Mouse (Mus musculus) T-helper 17 cell (primary cell): ENCODE measurements at regions not wholly inside any gene's neighbourhood (a gene's known extent, or its start where the extent isn't known, plus 50 kb on each side); places are given as distances from the start of the nearest gene placed in this dataset.

ENCODE experiments used
- in situ Hi-C, 2 experiments: fragments of 300-600 bp; cut with MboI, MseI; formaldehyde crosslinking; loops; 1 replicate in 1 of 2; 2 replicates in 1 of 2; pipeline ENCODE4 v1.15.1; 2025; ENCODE audit warnings: high pct_unique_total_duplicates in 2 of 2

DNA sequence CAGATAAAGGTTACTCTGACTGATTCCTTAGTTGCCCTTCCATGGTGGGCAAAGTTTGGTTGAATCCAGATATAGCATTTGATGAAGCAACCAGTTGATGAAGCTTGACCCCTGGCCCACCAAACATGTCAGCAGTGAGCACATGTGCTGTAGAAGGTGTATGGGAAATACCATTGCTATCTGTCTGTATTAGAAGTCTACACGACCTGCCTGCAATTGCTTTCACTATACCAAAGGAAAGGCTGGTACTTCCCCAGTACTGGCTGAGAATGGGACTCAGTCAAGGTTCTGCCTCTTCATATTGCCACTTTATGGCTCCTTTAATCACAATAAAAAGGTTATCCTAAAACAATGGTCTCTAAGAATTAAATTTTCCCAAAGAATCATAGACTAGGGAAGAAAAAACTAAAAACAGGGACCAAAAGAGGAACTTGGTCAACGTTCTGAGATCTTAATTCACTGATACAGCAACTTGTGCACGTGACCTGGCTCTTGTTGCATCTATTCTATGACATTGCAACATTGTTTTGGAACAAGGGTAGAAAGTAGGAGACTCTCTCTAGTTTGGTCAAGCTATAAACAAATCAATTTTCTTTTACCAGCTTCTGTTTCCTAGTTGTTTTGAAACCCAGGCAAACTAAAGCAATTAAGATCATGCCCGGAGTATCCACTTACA lies 284.0 kb downstream of the Rapgef2 start:
- in situ Hi-C loops: loop anchor here in 1 of 2 experiments (10.0 kb wide), 1 partner anchor 1252 kb away; no protein-coding TSS in a partner anchor

GRCm38 (mm10) chr3:79001754-79002153 lies 284.6 kb downstream of the Rapgef2 start:
- in situ Hi-C loops: loop anchor here in 1 of 2 experiments (10.0 kb wide), 1 partner anchor 1253 kb away; no protein-coding TSS in a partner anchor

GRCm38 (mm10) chr3:79000293-79000692 lies 286.0 kb downstream of the Rapgef2 start:
- in situ Hi-C loops: loop anchor here in 1 of 2 experiments (10.0 kb wide), 1 partner anchor 1255 kb away; no protein-coding TSS in a partner anchor

- in situ Hi-C loops: loop anchor here in 1 of 2 experiments (10.0 kb wide), 1 partner anchor 1255 kb away; no protein-coding TSS in a partner anchor
Observed at GRCm38 (mm10) chr3:78999803-79000202, 286.5 kb downstream of the Rapgef2 start.

DNA sequence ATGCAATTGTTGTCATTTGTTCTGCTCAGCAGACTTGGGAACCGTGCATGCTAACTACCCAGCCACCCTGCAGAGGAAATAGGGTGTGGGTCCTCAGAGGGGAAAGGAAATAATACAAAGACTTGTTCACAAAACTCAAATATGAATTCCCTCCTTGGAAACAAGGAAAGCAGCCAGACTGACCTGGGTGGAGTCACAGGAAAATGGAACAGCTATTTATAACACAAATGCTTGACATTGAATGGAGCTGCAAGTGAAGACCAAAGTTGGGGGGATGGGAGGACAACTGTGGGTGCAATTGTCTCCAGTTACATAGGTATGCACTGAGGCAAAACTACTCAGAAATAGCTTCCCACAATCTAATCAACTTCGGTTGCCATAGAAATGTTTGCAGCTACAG lies 298.2 kb downstream of the Rapgef2 start:
- in situ Hi-C loops: loop anchor here in 1 of 2 experiments (5.0 kb wide), 1 partner anchor 74 kb away; no protein-coding TSS in a partner anchor

DNA sequence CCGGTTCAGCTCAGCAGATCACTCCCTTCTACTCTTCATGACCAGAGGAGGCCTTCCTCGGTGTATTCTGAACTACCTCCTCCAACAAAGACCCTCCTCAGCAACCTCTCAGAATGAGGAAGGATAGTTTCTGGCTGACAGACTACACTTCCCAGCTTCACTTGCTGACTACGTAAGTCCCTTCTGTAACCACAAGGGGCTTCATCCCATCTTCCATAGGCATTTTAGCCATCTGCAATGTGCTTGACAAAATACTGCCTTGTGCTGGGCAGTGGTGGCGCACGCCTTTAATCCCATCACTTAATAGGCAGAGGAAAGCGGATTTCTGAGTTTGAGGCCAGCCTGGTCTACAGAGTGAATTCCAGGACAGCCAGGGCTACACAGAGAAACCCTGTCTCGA lies 299.6 kb downstream of the Rapgef2 start:
- in situ Hi-C loops: loop anchor here in 1 of 2 experiments (5.0 kb wide), 1 partner anchor 76 kb away; no protein-coding TSS in a partner anchor

GRCm38 (mm10) chr3:78981057-78981456 lies 305.3 kb downstream of the Rapgef2 start:
- in situ Hi-C loops: no loop called here

GRCm38 (mm10) chr3:78978781-78979180 lies 307.5 kb downstream of the Rapgef2 start:
- in situ Hi-C loops: no loop called here

GRCm38 (mm10) chr3:78966683-78967549 lies 319.4 kb downstream of the Rapgef2 start:
- in situ Hi-C loops: loop anchor here in 1 of 2 experiments (10.0 to 25.0 kb wide), 2 partner anchors 598 to 845 kb away; partner anchors contain the start of gene Fnip2

GRCm38 (mm10) chr3:78964231-78964858 lies 322.0 kb downstream of the Rapgef2 start:
- in situ Hi-C loops: loop anchor here (5.0 to 25.0 kb wide), 3 partner anchors 600 to 848 kb away; partner anchors contain the start of genes Fnip2 (in 1 of the 2) and Ppid (in 1 of the 2)

DNA sequence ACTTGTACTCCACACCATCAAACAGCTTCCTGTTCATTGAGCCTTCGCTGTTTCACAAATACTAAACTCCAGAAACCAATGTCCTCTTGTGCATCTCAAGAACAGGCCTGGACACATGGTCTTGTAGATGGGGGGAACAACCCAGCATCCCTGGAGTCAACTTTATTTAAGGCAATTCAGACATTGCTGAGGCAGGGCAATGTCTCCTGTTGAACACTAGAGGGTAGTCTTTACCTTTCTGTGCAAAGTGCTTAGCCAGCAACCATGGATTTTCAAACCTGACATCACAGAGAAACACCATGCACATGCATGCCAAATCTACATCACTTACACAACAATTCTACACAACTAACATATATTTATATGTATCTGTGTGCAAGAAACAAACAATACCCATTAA lies 327.5 kb downstream of the Rapgef2 start:
- in situ Hi-C loops: loop anchor here (5.0 to 25.0 kb wide), 4 partner anchors 239 to 854 kb away; no protein-coding TSS in a partner anchor

DNA sequence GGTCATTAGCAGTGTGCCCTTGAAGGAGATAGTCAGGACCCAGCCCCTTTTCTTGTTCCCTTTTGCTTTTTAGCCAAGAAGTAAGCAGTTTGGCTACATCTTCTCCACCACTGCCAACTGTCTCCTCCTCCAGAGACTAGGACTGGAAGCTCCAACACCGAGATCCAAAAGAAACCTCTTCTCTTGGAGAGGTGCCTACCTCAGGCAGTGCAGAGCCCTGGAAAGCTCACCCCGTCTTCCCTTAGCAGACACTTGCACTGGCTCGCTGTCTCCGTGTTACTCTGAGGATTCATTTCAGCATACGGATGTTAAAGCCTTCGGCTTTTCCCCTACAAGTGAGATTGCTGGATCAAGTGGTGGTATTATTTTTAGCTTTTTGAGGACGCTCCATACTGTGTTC lies 331.0 kb downstream of the Rapgef2 start:
- in situ Hi-C loops: loop anchor here (5.0 to 25.0 kb wide), 4 partner anchors 242 to 857 kb away; no protein-coding TSS in a partner anchor

DNA sequence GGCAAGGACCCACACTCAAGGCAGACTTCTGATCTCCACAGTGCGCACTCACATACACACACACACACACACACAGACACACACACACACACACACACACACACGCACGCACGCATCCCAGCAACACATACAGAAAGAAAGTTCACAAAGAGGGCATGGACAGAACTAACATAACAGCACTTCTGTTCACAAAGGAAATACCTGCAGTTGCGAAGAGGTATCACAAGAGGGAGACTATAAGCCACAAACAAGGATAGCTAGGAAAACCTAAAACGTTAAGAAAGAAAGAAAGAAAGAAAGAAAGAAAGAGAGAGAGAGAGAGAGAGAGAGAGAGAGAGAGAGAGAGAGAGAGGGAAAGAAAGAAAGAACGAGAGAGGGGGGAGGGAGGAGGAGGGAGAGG lies 336.9 kb downstream of the Rapgef2 start:
- in situ Hi-C loops: loop anchor here in 1 of 2 experiments (10.0 kb wide), 1 partner anchor 485 kb away; no protein-coding TSS in a partner anchor

DNA sequence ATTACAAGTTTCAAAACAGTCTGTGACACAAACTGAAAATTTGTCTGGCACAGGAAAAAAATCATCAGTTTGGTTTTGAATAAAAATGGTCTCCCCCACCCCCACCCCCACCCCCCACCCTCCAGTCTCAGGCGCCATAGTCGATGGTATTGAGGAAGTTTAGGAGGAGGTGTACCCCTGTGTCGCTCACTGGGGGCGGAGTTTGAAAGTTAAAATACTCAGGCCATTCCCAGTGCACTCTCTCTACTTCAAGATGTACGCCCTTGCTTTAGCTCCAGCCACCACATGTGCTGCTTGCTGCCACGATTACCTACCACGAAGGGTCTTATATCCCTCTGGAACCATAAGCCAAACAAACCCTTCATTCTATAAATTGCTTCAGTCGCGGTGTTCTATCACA lies 337.6 kb downstream of the Rapgef2 start:
- in situ Hi-C loops: loop anchor here in 1 of 2 experiments (10.0 kb wide), 1 partner anchor 486 kb away; no protein-coding TSS in a partner anchor

- in situ Hi-C loops: loop anchor here in 1 of 2 experiments (10.0 kb wide), 1 partner anchor 487 kb away; no protein-coding TSS in a partner anchor
Observed at GRCm38 (mm10) chr3:78948171-78948570, 338.1 kb downstream of the Rapgef2 start.

GRCm38 (mm10) chr3:78947183-78947582 lies 339.1 kb downstream of the Rapgef2 start:
- in situ Hi-C loops: loop anchor here in 1 of 2 experiments (10.0 kb wide), 1 partner anchor 488 kb away; no protein-coding TSS in a partner anchor

GRCm38 (mm10) chr3:78944185-78944584 lies 342.1 kb downstream of the Rapgef2 start:
- in situ Hi-C loops: loop anchor here in 1 of 2 experiments (10.0 kb wide), 1 partner anchor 491 kb away; no protein-coding TSS in a partner anchor

DNA sequence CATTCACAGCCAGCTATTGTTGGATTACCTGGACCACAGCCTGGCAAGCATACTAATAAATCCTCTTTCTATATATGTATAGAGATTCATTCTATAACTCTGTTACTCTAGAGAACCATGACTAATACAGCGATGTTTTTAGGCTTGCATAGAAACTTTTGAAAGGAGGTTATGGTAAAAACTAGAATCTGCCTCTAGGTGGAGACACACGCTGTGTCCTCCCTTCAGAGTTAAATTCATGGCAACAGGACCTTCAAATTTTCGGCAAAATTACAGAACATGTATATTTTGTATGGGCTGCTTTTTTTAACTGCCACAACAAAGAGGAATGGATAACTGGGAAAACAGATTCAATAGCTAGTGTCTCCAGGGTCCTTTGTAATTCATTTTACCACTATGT lies 353.3 kb downstream of the Rapgef2 start:
- in situ Hi-C loops: no loop called here

DNA sequence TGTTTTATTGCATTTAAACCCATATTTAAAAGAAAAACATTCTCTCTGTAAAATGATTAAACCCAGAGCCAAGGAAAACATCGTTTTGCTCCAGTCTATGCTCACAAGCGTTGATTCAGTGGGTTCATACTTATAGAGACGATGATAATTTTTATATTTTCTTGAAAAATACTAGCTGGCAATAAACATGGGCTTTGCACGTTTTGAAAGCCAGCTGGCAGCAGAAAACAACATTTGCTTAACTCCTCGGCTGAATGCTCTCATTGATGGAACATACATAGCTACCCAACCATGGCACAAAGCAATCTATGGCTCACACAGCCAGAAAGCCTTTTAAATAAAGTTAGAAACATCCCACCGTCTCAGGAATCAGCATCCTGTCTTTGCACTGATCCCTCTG lies 366.5 kb downstream of the Rapgef2 start:
- in situ Hi-C loops: no loop called here

DNA sequence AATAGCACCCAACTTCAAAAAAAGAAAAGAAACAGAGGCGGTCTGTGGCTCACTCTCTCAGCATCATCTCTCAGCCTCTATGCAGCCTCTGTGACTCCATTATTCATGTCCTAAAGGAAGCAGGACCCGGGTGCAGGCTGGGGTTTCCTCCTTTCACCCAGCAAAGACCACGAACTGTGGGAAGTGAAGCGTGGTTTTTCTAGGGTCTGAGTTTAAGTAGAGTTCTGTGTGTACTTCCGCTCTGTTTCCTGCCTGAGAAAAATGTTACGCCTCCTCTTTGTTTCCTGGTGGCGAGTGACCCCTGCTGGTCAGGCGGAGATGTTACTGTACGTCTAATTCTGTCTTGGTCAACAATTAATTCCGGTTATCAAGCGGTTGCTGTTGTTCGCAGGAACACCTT lies 366.9 kb downstream of the Rapgef2 start:
- in situ Hi-C loops: no loop called here
